14 mouse cellular contexts compared by ENCODE assay signal in genomic region chr3:27825985-27826384, GRCm38 (mm10).
"Had no signal": no experiment of that assay in that cellular context is flagged by ENCODE, and none has a peak within 500 bp of the region (broad histone marks: within the 10 kb centered on the region; RNA-seq: fewer than 3 reads in every experiment).

No protein-coding gene starts in this region.

- H3K4me2 ChIP-seq: lung, embryonic 14.5 days; midbrain, embryonic 11.5 days; midbrain, embryonic 13.5 days; midbrain, embryonic 15.5 days; neural tube, embryonic 12.5 days; stomach, embryonic 15.5 days had no signal

- H3K4me3 ChIP-seq: midbrain, embryonic 13.5 days; midbrain, embryonic 15.5 days; neural tube, embryonic 12.5 days; stomach, embryonic 15.5 days had no signal

- H3K36me3 ChIP-seq: midbrain, embryonic 13.5 days; midbrain, embryonic 15.5 days; neural tube, embryonic 12.5 days; stomach, embryonic 15.5 days had no signal

- H3K4me1 ChIP-seq: midbrain, embryonic 13.5 days; midbrain, embryonic 15.5 days; neural tube, embryonic 12.5 days; stomach, embryonic 15.5 days had no signal

- H3K9me3 ChIP-seq: midbrain, embryonic 13.5 days; midbrain, embryonic 15.5 days; neural tube, embryonic 12.5 days; stomach, embryonic 15.5 days had no signal

- H3K27me3 ChIP-seq: midbrain, embryonic 13.5 days; midbrain, embryonic 15.5 days; neural tube, embryonic 12.5 days; stomach, embryonic 15.5 days had no signal

- H3K27ac ChIP-seq: midbrain, embryonic 13.5 days; midbrain, embryonic 15.5 days; neural tube, embryonic 12.5 days; stomach, embryonic 15.5 days; stomach, postnatal 0 days had no signal

- H3K9ac ChIP-seq: lung, embryonic 14.5 days; midbrain, embryonic 13.5 days; midbrain, embryonic 15.5 days; neural tube, embryonic 12.5 days; stomach, embryonic 15.5 days had no signal

- DNase-seq: lung, adult 18-20 months; lung, embryonic 14.5 days; lung, postnatal 10 days; lung, postnatal 4 days; right cerebral cortex, postnatal 14 days; thymus, adult 2 months; thymus, postnatal 25 days; thymus, postnatal 4 days had no signal

- ATAC-seq: midbrain, embryonic 13.5 days; midbrain, embryonic 15.5 days had no signal
